Mouse (Mus musculus) heart, embryonic 16.5 days (tissue): ENCODE data around the gene Ehmt1. TPM values are rescaled to one million over a fixed set of nuclear protein-coding genes. Genes with fewer than 3 reads are reported as not detected.

Experiments used
- ATAC-seq: fragments of 200-750 bp; cut with Nextera tagmentation; replicated peaks from 2 replicates; pipeline ENCODE4 v1.8.0; 2017; ENCODE audit warnings: moderate number of reproducible peaks; ENCODE audit not compliant: insufficient read depth, low FRiP score; ENCODE audit errors: extremely low read depth
- H3K27ac ChIP-seq: fragments of 300-500 bp; sonication (generic); 2 replicates; pipeline ENCODE4 v1.5.1; 2014; ENCODE audit warnings: mild to moderate bottlenecking, low read length, control low read depth, moderate library complexity
- H3K27me3 ChIP-seq: fragments of 300-500 bp; sonication (generic); 2 replicates; pipeline ENCODE4 v1.6.1; 2014; ENCODE audit warnings: low read length, mixed read lengths; ENCODE audit not compliant: control insufficient read depth, insufficient read depth
- H3K36me3 ChIP-seq: fragments of 300-500 bp; sonication (generic); 2 replicates; pipeline ENCODE4 v1.6.1; 2014; ENCODE audit not compliant: control insufficient read depth, insufficient read depth
- H3K4me1 ChIP-seq: fragments of 300-500 bp; sonication (generic); 2 replicates; pipeline ENCODE4 v1.6.1; 2014; ENCODE audit warnings: low read length, mixed read lengths; ENCODE audit not compliant: control insufficient read depth, insufficient read depth
- H3K4me2 ChIP-seq: fragments of 300-500 bp; sonication (generic); 2 replicates; pipeline ENCODE4 v1.6.1; 2014; ENCODE audit warnings: low read depth, mild to moderate bottlenecking, control low read depth, low read length
- H3K4me3 ChIP-seq: fragments of 300-500 bp; sonication (generic); 2 replicates; pipeline ENCODE4 v1.5.1; 2014; ENCODE audit warnings: mild to moderate bottlenecking, control low read depth, low read length
- H3K9ac ChIP-seq: fragments of 300-500 bp; sonication (generic); 2 replicates; pipeline ENCODE4 v1.6.1; 2014; ENCODE audit warnings: low read length, control low read depth
- H3K9me3 ChIP-seq: fragments of 300-500 bp; sonication (generic); replicated peaks from 2 replicates; pipeline ENCODE4 v1.6.1; 2016; ENCODE audit warnings: low read length; ENCODE audit not compliant: control insufficient read depth
- WGBS: fragments of 180-500 bp; shearing (Covaris S2); extraction: QIAGEN DNeasy Blood & Tissue Kit; methylation state at CpG from one replicate; pipeline ENCODE4 v1.1.7; 2014; 5-methylcytosine and 5-hydroxymethylcytosine counted together
- polyA plus RNA-seq: library from polyadenylated mRNA; unstranded; fragments of >200 nt; fragmentation: Nextera tagmentation; extraction: Ambion mirVana; gene quantifications from 2 replicates; pipeline ENCODE4 v1.2.1, GENCODE M21; 2015

Gene Ehmt1
- polyA plus RNA-seq, 1 experiment from 2014 or later = 49.0 TPM

DNA sequence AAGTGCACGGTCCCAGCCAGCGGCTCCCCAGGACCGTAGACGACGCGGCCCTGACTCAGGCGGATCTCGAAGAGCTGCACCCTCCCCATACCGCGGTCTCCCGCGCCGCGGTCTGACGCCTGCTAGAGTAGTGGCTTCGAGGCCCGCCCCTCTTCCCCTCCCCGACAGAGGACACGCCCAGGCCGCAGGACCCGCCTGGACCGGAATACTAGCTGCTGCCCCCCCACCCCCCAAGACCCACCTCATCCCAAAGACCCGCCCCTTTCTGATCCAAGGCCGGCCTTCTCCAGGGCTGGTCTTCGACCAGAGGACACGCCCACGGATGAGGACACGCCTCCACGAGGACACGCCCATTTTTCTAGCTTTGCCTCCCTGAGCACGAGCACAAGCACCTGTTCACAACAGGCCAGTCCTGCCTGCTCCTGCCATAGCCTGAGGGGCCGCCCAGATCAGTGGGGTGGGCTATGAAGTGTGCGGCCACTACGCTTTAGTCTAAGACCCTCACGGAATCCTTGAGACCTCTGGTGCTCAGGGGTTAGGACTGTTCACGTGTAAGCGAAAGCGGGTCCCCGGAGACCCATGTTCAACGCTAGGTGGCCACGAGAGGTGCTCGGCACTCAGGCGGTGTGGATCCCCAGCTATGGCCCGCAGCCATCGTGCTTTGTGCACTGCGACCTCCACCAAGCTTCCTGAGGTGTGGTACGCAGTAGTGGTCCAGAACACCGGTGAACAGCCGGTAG, 15.8 kb upstream of the Ehmt1 start, which contains the start of gene Arrdc1:
TSS of gene Arrdc1 (minus strand) at position 196 of the 740 bp plus-strand sequence.
- Histone ChIP-seq H3K27ac (peak within 1 kb of the TSS; percentile 46; the same call in 1 of the 2 replicates), H3K4me1 (peaks cover 8% of the 10 kb centered on the region), H3K4me3 (peak within 1 kb of the TSS; percentile 73), H3K4me2 (peak within 1 kb of the TSS; percentile 93), H3K9ac (peak within 1 kb of the TSS; percentile 80), H3K27me3 (no peaks in the 10 kb centered on the region), H3K9me3 (no peaks in the 10 kb centered on the region), H3K36me3 (no peaks in the 10 kb centered on the region)
- peak; percentile 93 for ATAC-seq
- WGBS = under 1% methylated on average over 49 of the region's 49 CpGs

DNA sequence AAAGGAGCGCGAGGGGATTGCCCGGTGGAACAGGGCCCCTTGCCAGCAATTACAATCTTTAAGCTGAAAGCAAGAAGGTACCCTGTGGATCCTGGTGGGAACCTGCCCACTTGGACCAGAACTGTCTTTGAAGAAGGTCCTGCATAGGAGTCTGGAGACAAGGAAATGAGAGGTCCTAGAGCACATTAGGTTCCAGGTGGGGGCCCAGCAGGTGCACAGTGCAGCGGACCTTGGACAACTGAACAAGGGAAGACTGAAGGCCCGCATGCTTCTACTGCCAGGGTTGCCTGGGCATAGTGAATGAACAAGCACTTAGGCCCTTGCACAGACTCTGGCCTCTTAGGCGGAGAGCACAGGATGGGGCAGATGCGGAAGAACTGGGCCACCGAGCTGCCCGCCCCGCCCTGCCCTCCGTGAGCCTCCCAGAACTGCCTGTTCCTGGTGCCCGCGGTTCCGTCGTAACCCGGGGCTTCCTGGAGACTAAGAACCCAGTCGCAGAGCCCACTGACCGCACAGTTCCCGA, 15.1 kb upstream of the Ehmt1 start:
- Histone ChIP-seq H3K4me2 (peak overlapping the region; percentile 93), H3K36me3 (no peaks in the 10 kb centered on the region), H3K4me3 (peak overlapping the region; percentile 73), H3K27ac (peak overlapping the region; percentile 46; the same call in 1 of the 2 replicates), H3K9me3 (no peaks in the 10 kb centered on the region), H3K4me1 (peaks cover 8% of the 10 kb centered on the region), H3K9ac (peak overlapping the region; percentile 80), H3K27me3 (no peaks in the 10 kb centered on the region)
- 8% methylated on average over 19 of the region's 19 CpGs for WGBS
- peak; percentile 39 for ATAC-seq

DNA sequence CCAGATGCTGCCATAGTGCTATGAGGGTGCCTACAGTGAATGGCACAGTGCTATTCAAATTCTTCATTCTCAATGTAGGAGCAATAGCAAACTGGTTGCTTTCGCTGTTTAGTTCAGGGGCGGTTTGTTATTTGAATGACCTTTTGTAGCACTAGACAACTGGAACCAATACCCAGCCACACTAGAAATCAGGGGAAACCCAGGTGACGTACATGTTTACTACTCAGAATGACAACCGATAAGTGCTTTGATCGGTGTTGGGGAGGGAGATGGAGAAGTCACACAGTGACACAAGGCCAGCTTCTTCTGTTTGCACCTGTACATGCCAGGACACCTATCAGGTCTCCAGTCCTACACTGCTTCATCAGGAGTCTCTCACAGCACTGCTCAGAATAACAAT, 10.2 kb upstream of the Ehmt1 start:
- no peak overlapping the region for H3K4me2 ChIP-seq
- H3K4me3 ChIP-seq = no peak overlapping the region
- H3K27ac ChIP-seq = no peak overlapping the region
- no peak for ATAC-seq
- peaks cover 6% of the 10 kb centered on the region; the same call in 1 of the 2 replicates for H3K4me1 ChIP-seq
- no peaks in the 10 kb centered on the region for H3K36me3 ChIP-seq
- H3K27me3 ChIP-seq = no peaks in the 10 kb centered on the region
- H3K9me3 ChIP-seq = no peaks in the 10 kb centered on the region
- no peak overlapping the region for H3K9ac ChIP-seq
- WGBS = 92% methylated on average over 5 of the region's 5 CpGs

DNA sequence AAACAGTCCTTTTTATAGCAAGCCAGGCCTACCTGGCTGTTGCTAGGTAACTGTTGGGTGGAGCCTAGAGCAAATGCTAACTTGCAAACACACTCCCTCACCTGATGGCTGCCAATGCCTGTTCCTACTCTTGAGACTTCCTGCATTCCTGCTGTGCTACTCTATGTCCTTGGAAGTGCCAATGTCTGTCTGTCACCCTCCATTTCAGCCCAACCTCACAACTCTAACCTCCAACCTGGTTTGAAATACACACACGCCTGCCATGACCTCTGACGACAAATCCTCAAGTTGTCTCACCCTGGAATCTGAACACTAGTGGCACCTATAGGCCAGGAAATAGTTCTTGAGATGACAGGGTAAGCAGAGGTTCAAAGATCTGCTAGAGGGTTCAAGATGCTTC, 9.7 kb upstream of the Ehmt1 start:
- H3K27ac ChIP-seq = no peak overlapping the region

DNA sequence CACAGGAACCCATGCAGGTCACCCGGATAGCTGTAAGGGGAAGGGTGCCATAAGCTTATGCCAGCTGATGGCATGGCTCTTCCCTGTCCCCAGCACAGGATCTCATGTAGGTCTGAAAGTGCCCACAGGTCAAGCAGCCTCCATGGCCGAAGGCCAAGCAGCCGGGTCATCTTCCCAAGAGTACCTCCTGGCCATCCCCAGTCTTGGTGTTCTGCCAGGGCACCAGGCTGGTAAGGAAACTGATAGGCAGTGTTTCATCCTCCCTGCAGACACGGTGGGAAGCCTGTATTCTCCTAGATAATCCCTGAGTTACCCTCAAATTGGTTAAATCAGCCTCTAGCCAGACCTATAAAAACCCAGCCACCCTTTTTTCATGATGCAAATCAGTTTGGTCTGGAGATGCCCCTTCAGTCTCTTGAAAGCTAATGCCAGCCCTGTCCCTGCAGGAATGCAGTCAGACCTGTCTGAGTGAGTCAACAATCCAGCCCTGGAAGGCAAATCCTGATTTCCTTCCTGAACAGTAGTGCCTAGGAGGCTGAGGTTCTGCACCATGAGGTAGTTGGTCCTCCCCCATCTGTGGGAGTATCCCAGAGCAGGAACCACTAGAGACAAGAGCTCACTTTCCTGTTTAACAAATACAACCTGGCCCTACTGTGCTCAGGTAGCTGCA, 8.5 kb upstream of the Ehmt1 start:
- peak overlapping the region; percentile 59 for H3K27ac ChIP-seq
- no peak overlapping the region; the same call in 1 of the 2 replicates for H3K9ac ChIP-seq
- H3K4me3 ChIP-seq = no peak overlapping the region
- H3K9me3 ChIP-seq = no peaks in the 10 kb centered on the region
- H3K4me1 ChIP-seq = 0 out of 2 replicates have a peak, but pooled peaks cover 2% of the 10 kb centered on the region
- ATAC-seq = no peak
- no peak overlapping the region for H3K4me2 ChIP-seq
- H3K36me3 ChIP-seq = no peaks in the 10 kb centered on the region
- 56% methylated on average over 4 of the region's 4 CpGs for WGBS
- H3K27me3 ChIP-seq = no peaks in the 10 kb centered on the region

More for the DNA sequence above, 9.7 kb upstream of the Ehmt1 start:
- WGBS = 47% methylated on average over 2 of the region's 2 CpGs
- Histone ChIP-seq H3K4me2 (no peak overlapping the region), H3K36me3 (no peaks in the 10 kb centered on the region), H3K4me1 (peaks cover 4% of the 10 kb centered on the region; the same call in 1 of the 2 replicates), H3K4me3 (no peak overlapping the region), H3K9ac (no peak overlapping the region), H3K9me3 (no peaks in the 10 kb centered on the region), H3K27me3 (no peaks in the 10 kb centered on the region)
- ATAC-seq = no peak

DNA sequence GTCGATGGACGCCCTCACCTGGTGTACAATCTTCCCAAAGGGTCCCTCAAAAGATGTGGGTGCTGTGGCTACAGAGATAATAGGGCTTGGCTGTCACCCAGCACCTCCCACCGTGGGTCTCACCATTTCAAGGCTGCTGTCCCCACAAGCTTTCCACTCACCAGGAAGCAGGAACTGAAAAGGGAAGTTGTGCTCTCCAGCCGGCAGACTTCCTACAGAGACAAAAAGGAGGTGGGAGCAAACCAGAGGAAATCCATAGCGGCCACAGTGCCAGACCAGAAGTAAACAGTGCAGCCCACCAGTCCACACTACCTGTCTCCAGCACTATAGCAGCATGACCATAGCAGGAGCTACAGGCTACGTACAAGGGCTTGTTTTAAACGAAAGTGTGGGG, 7.5 kb upstream of the Ehmt1 start:
- 0 out of 2 replicates have a peak overlapping the region, but pooled peaks have one; percentile 21 for H3K27ac ChIP-seq
- H3K4me3 ChIP-seq = no peak overlapping the region
- H3K4me2 ChIP-seq = no peak overlapping the region
- no peak overlapping the region for H3K9ac ChIP-seq
- ATAC-seq = no peak
- no peaks in the 10 kb centered on the region for H3K36me3 ChIP-seq
- 57% methylated on average over 7 of the region's 7 CpGs for WGBS
- 0 out of 2 replicates have a peak, but pooled peaks cover 2% of the 10 kb centered on the region for H3K4me1 ChIP-seq
- H3K27me3 ChIP-seq = no peaks in the 10 kb centered on the region
- H3K9me3 ChIP-seq = no peaks in the 10 kb centered on the region

DNA sequence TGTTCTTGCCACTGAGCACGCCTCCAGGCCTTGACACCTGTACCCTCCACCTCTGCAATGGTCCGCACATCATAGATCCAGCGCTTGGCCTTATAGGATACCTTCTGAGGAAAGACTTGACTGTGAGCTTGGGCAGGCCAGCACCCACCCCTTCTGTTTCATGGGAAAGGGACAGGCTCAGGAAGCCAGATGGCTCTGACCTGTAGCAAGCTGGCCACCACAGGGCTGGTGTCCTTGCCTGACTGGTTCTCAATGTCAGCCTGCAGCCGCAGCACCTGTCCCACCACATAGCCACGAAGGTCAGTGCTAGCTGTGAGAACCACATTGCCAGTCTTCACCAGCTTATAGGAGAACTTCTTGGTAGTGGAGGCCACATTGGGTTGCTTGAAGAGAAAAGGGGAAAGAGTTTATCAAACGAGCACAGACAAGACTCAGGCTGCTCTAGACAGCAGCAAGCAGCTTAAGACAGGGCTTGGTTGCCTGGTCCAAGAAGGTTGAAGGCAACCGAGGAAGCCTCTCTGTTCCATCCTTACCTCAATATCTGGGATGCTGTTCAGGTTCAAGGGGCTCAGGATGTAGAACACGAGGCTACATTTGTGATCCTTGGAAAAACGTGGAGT, 7.0 kb upstream of the Ehmt1 start:
- ATAC-seq = no peak
- Histone ChIP-seq H3K27me3 (no peaks in the 10 kb centered on the region), H3K4me1 (0 out of 2 replicates have a peak, but pooled peaks cover 2% of the 10 kb centered on the region), H3K4me3 (no peak overlapping the region), H3K4me2 (no peak overlapping the region), H3K9ac (no peak overlapping the region), H3K27ac (no peak overlapping the region), H3K9me3 (no peaks in the 10 kb centered on the region), H3K36me3 (no peaks in the 10 kb centered on the region)
- 75% methylated on average over 9 of the region's 9 CpGs for WGBS

DNA sequence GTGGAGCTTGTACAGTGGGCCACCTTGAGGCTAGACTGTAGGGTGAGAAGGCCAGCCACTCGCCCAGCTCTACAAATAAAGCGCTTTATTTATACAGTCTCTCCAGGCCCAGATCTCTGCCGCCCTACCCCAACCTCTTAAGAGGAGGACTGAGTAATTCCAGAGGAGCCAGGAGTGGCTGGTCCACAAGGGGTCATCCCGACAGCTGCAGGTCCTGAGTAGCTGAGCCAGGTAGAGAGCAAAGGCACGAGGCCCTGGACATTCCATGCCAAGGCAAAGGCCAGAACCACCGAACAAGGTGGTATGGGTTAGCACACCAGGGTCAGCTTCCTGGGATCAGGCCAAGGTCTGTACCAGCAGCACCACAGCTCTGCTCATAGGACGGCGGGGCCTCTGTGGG, 5.9 kb upstream of the Ehmt1 start:
- no peak overlapping the region for H3K27ac ChIP-seq
- H3K4me3 ChIP-seq = no peak overlapping the region
- WGBS = 76% methylated on average over 8 of the region's 8 CpGs

More for the DNA sequence above, 5.9 kb upstream of the Ehmt1 start:
- H3K4me1 ChIP-seq = 0 out of 2 replicates have a peak, but pooled peaks cover 2% of the 10 kb centered on the region
- H3K4me2 ChIP-seq = no peak overlapping the region
- no peaks in the 10 kb centered on the region for H3K9me3 ChIP-seq
- H3K36me3 ChIP-seq = no peaks in the 10 kb centered on the region
- no peaks in the 10 kb centered on the region for H3K27me3 ChIP-seq
- no peak overlapping the region for H3K9ac ChIP-seq
- no peak for ATAC-seq
